Mouse (Mus musculus): ENCODE data around the gene F2. TPM values are rescaled to one million over a fixed set of nuclear protein-coding genes. Genes with fewer than 3 reads are reported as not detected.
A peak's percentile ranks its signal among the peaks of the same experiment; 100 is the strongest.

Gene F2
- 6.2 TPM for polyA plus RNA-seq (2012; fragmentation: generic; extraction: Trizol)

- Histone ChIP-seq H3K27me3 (ENCODE audit: control insufficient read depth, insufficient read depth, insufficient read length) (no peaks in the 10 kb centered on the region), H3K4me3 (no peak within 1 kb of the TSS), H3K36me3 (ENCODE audit: control insufficient read depth, insufficient read depth) (no peaks in the 10 kb centered on the region), H3ac (ENCODE audit: control insufficient read depth, insufficient read length) (no peak within 1 kb of the TSS), H3K4me2 (ENCODE audit: low read depth) (peak within 1 kb of the TSS; percentile 27), H3K79me2 (ENCODE audit: control insufficient read depth, insufficient read depth) (no peaks in the 10 kb centered on the region)
- TF ChIP-seq TCF12 (IDR thresholded peaks at IDR 0.05; ENCODE audit: insufficient read depth, poor library complexity, severe bottlenecking) (no peak), POLR2AphosphoS2 (IDR thresholded peaks at IDR 0.05; ENCODE audit: insufficient read length, low read depth) (no peak), E2F4 (IDR thresholded peaks at IDR 0.05; ENCODE audit: insufficient read depth) (no peak)
These were observed at the start of gene F2 for GRCm38 (mm10) chr2:91636229-91636628. TSS of gene F2 (minus strand) at chr2:91636414.

- Histone ChIP-seq H3K4me3 (no peak overlapping the region), H3K79me2 (ENCODE audit: control insufficient read depth, insufficient read depth) (no peaks in the 10 kb centered on the region), H3ac (ENCODE audit: control insufficient read depth, insufficient read length) (no peak overlapping the region), H3K27me3 (ENCODE audit: control insufficient read depth, insufficient read depth, insufficient read length) (no peaks in the 10 kb centered on the region), H3K36me3 (ENCODE audit: control insufficient read depth, insufficient read depth) (peaks cover 22% of the 10 kb centered on the region), H3K4me2 (ENCODE audit: low read depth) (no peak overlapping the region)
- TF ChIP-seq REST (IDR thresholded peaks at IDR 0.05; ENCODE audit: insufficient read depth, insufficient read length) = no peak
- no peak for TF ChIP-seq MYOG (IDR thresholded peaks at IDR 0.05; ENCODE audit: control insufficient read depth in 1 of 3, insufficient read depth in 1 of 3, insufficient read length in 2 of 3, low read depth in 2 of 3)
- no peak for TF ChIP-seq E2F4 (IDR thresholded peaks at IDR 0.05; ENCODE audit: insufficient read depth)
- TF ChIP-seq POLR2A (IDR thresholded peaks at IDR 0.05; ENCODE audit: insufficient read length, low read depth) = no peak
- TF ChIP-seq MYOD1 (IDR thresholded peaks at IDR 0.05; ENCODE audit: control insufficient read depth in 1 of 3, insufficient read length in 2 of 3, low read depth in 2 of 3) = no peak
- no peak for TF ChIP-seq TCF12 (IDR thresholded peaks at IDR 0.05; ENCODE audit: insufficient read depth, poor library complexity, severe bottlenecking)
These were observed 47.7 kb upstream of the F2 start for GRCm38 (mm10) chr2:91683919-91684318.

GRCm38 (mm10) chr2:91682850-91683249, 46.6 kb upstream of the F2 start:
- Histone ChIP-seq H3K4me2 (ENCODE audit: low read depth) (no peak overlapping the region), H3K27me3 (ENCODE audit: control insufficient read depth, insufficient read depth, insufficient read length) (no peaks in the 10 kb centered on the region), H3K4me3 (no peak overlapping the region), H3K79me2 (ENCODE audit: control insufficient read depth, insufficient read depth) (no peaks in the 10 kb centered on the region), H3K36me3 (ENCODE audit: control insufficient read depth, insufficient read depth) (peaks cover 22% of the 10 kb centered on the region), H3ac (ENCODE audit: control insufficient read depth, insufficient read length) (no peak overlapping the region)
- TF ChIP-seq CEBPB (IDR thresholded peaks at IDR 0.05; ENCODE audit: insufficient read depth, poor library complexity, severe bottlenecking) (no peak), TCF12 (IDR thresholded peaks at IDR 0.05; ENCODE audit: insufficient read depth, poor library complexity, severe bottlenecking) (no peak), E2F4 (IDR thresholded peaks at IDR 0.05; ENCODE audit: insufficient read depth) (no peak), MAX (IDR thresholded peaks at IDR 0.05; ENCODE audit: low read depth) (no peak), MYOD1 (IDR thresholded peaks at IDR 0.05; ENCODE audit: control insufficient read depth in 1 of 3, insufficient read length in 2 of 3, low read depth in 2 of 3) (no peak), POLR2A (IDR thresholded peaks at IDR 0.05; ENCODE audit: insufficient read length, low read depth) (no peak), TCF3 (IDR thresholded peaks at IDR 0.05; ENCODE audit: insufficient read length, low read depth) (no peak), MYOG (IDR thresholded peaks at IDR 0.05; ENCODE audit: control insufficient read depth in 1 of 3, insufficient read depth in 1 of 3, insufficient read length in 2 of 3, low read depth in 2 of 3) (no peak), POLR2AphosphoS2 (IDR thresholded peaks at IDR 0.05; ENCODE audit: insufficient read length, low read depth) (no peak), USF1 (IDR thresholded peaks at IDR 0.05; ENCODE audit: low read depth) (no peak), SRF (IDR thresholded peaks at IDR 0.05; ENCODE audit: control insufficient read depth, insufficient read length, low read depth) (no peak), REST (IDR thresholded peaks at IDR 0.05; ENCODE audit: insufficient read depth, insufficient read length) (no peak)

GRCm38 (mm10) chr2:91676961-91677360, 40.7 kb upstream of the F2 start:
- no peaks in the 10 kb centered on the region for H3K79me2 ChIP-seq (ENCODE audit: control insufficient read depth, insufficient read depth)
- H3ac ChIP-seq (ENCODE audit: control insufficient read depth, insufficient read length) = no peak overlapping the region
- no peaks in the 10 kb centered on the region for H3K27me3 ChIP-seq (ENCODE audit: control insufficient read depth, insufficient read depth, insufficient read length)
- H3K4me3 ChIP-seq = no peak overlapping the region
- TF ChIP-seq TCF3 (IDR thresholded peaks at IDR 0.05; ENCODE audit: insufficient read length, low read depth) (no peak), MAX (IDR thresholded peaks at IDR 0.05; ENCODE audit: low read depth) (no peak), CEBPB (IDR thresholded peaks at IDR 0.05; ENCODE audit: insufficient read depth, poor library complexity, severe bottlenecking) (no peak), REST (IDR thresholded peaks at IDR 0.05; ENCODE audit: insufficient read depth, insufficient read length) (no peak), MYOD1 (IDR thresholded peaks at IDR 0.05; ENCODE audit: control insufficient read depth in 1 of 3, insufficient read length in 2 of 3, low read depth in 2 of 3) (no peak), USF1 (IDR thresholded peaks at IDR 0.05; ENCODE audit: low read depth) (no peak), MYOG (IDR thresholded peaks at IDR 0.05; ENCODE audit: control insufficient read depth in 1 of 3, insufficient read depth in 1 of 3, insufficient read length in 2 of 3, low read depth in 2 of 3) (no peak), SRF (IDR thresholded peaks at IDR 0.05; ENCODE audit: control insufficient read depth, insufficient read length, low read depth) (no peak), TCF12 (IDR thresholded peaks at IDR 0.05; ENCODE audit: insufficient read depth, poor library complexity, severe bottlenecking) (no peak), POLR2A (IDR thresholded peaks at IDR 0.05; ENCODE audit: insufficient read length, low read depth) (no peak), POLR2AphosphoS2 (IDR thresholded peaks at IDR 0.05; ENCODE audit: insufficient read length, low read depth) (no peak), E2F4 (IDR thresholded peaks at IDR 0.05; ENCODE audit: insufficient read depth) (no peak)
- no peak overlapping the region for H3K4me2 ChIP-seq (ENCODE audit: low read depth)
- peaks cover 32% of the 10 kb centered on the region for H3K36me3 ChIP-seq (ENCODE audit: control insufficient read depth, insufficient read depth)

- H3K4me3 ChIP-seq = no peak overlapping the region
- H3K36me3 ChIP-seq (ENCODE audit: control insufficient read depth, insufficient read depth) = peaks cover 28% of the 10 kb centered on the region
- no peak overlapping the region for H3K4me2 ChIP-seq (ENCODE audit: low read depth)
- no peaks in the 10 kb centered on the region for H3K79me2 ChIP-seq (ENCODE audit: control insufficient read depth, insufficient read depth)
- H3K27me3 ChIP-seq (ENCODE audit: control insufficient read depth, insufficient read depth, insufficient read length) = no peaks in the 10 kb centered on the region
- H3ac ChIP-seq (ENCODE audit: control insufficient read depth, insufficient read length) = no peak overlapping the region
- TF ChIP-seq TCF3 (IDR thresholded peaks at IDR 0.05; ENCODE audit: insufficient read length, low read depth) = no peak
- TF ChIP-seq SRF (IDR thresholded peaks at IDR 0.05; ENCODE audit: control insufficient read depth, insufficient read length, low read depth) = no peak
- no peak for TF ChIP-seq MYOD1 (IDR thresholded peaks at IDR 0.05; ENCODE audit: control insufficient read depth in 1 of 3, insufficient read length in 2 of 3, low read depth in 2 of 3)
- no peak for TF ChIP-seq POLR2AphosphoS2 (IDR thresholded peaks at IDR 0.05; ENCODE audit: insufficient read length, low read depth)
- TF ChIP-seq POLR2A (IDR thresholded peaks at IDR 0.05; ENCODE audit: insufficient read length, low read depth) = no peak
- no peak for TF ChIP-seq MYOG (IDR thresholded peaks at IDR 0.05; ENCODE audit: control insufficient read depth in 1 of 3, insufficient read depth in 1 of 3, insufficient read length in 2 of 3, low read depth in 2 of 3)
- TF ChIP-seq TCF12 (IDR thresholded peaks at IDR 0.05; ENCODE audit: insufficient read depth, poor library complexity, severe bottlenecking) = no peak
- TF ChIP-seq E2F4 (IDR thresholded peaks at IDR 0.05; ENCODE audit: insufficient read depth) = no peak
- no peak for TF ChIP-seq REST (IDR thresholded peaks at IDR 0.05; ENCODE audit: insufficient read depth, insufficient read length)
- no peak for TF ChIP-seq USF1 (IDR thresholded peaks at IDR 0.05; ENCODE audit: low read depth)
- TF ChIP-seq CEBPB (IDR thresholded peaks at IDR 0.05; ENCODE audit: insufficient read depth, poor library complexity, severe bottlenecking) = no peak
- TF ChIP-seq MAX (IDR thresholded peaks at IDR 0.05; ENCODE audit: low read depth) = no peak
These were observed 40.2 kb upstream of the F2 start for GRCm38 (mm10) chr2:91676420-91676819.
